25 mouse cellular contexts compared by ENCODE assay signal in the genomic region with DNA sequence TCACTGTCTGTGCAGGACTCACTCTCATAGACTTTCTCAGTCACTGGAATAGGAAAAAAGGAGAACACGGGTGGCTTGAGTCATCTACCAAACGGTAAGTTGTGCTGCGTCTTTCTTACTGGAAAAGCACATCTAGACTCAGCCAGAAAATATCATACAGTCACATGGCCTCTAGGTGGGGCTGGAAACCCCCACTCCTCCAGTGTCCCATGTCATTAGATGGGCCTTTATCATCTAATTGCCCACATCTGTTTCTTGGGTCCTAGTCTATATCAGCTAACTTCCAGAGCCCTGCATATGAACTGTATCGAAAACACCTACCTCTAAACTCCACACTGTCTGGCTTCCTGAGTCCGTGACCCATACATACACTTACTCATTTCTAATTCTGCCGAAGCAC. TPM values are rescaled to one million over a fixed set of nuclear protein-coding genes. Genes with fewer than 3 reads are reported as not detected.
DNase-seq lines count a peak whose midpoint lies in the region; ATAC-seq and TF ChIP-seq lines count a peak whose summit lies in the region.
"Had no signal": no experiment of that assay in that cellular context is flagged by ENCODE, and none has a peak within 500 bp of the region (broad histone marks: within the 10 kb centered on the region; RNA-seq: fewer than 3 reads in every experiment).

No protein-coding gene starts in this region.

- in situ Hi-C loops in CH12.LX (cut with MboI; ENCODE audit: low pct_ligation_motif_present, low pct_unique_long_range_greater_than_20kb, low sequenced_read_pairs), result no loop called here

- H3K4me2 ChIP-seq in forebrain, postnatal 0 days (ENCODE audit: low read depth), result no peak overlapping the region
- H3K4me2 ChIP-seq in forebrain, embryonic 15.5 days (replicated peaks), result no peak overlapping the region
- no peak overlapping the region for H3K4me2 ChIP-seq in liver, postnatal 0 days (ENCODE audit: low read depth, low read length)
- no peak overlapping the region for H3K4me2 ChIP-seq in liver, embryonic 11.5 days
- H3K4me2 ChIP-seq in CH12.LX (ENCODE audit: insufficient read depth, low read depth, poor library complexity, severe bottlenecking), result no peak overlapping the region
- H3K4me2 ChIP-seq: heart, embryonic 15.5 days; hindbrain, embryonic 14.5 days; limb, embryonic 12.5 days; liver, embryonic 13.5 days; neural tube, embryonic 12.5 days had no signal

- H3K27ac ChIP-seq in forebrain, postnatal 0 days (ENCODE audit: low read depth, low read length), result no peak overlapping the region
- no peak overlapping the region for H3K27ac ChIP-seq in forebrain, embryonic 15.5 days (replicated peaks)
- H3K27ac ChIP-seq in liver, postnatal 0 days (ENCODE audit: low read depth), result no peak overlapping the region
- no peak overlapping the region for H3K27ac ChIP-seq in liver, embryonic 11.5 days (ENCODE audit: low read depth, low read length)
- no peak overlapping the region for H3K27ac ChIP-seq in CH12.LX (ENCODE audit: insufficient read depth, low read depth)
- H3K27ac ChIP-seq: heart, embryonic 15.5 days; hindbrain, embryonic 14.5 days; limb, embryonic 12.5 days; liver, embryonic 13.5 days; neural tube, embryonic 12.5 days had no signal

- H3K9ac ChIP-seq in forebrain, postnatal 0 days, result no peak overlapping the region
- H3K9ac ChIP-seq in forebrain, embryonic 15.5 days (replicated peaks), result no peak overlapping the region
- H3K9ac ChIP-seq in liver, postnatal 0 days (replicated peaks), result no peak overlapping the region
- no peak overlapping the region for H3K9ac ChIP-seq in liver, embryonic 11.5 days (ENCODE audit: low read depth, low read length)
- H3K9ac ChIP-seq in CH12.LX (ENCODE audit: insufficient read depth, low read depth), result no peak overlapping the region
- H3K9ac ChIP-seq: heart, embryonic 15.5 days; hindbrain, embryonic 14.5 days; limb, embryonic 12.5 days; liver, embryonic 13.5 days; neural tube, embryonic 12.5 days had no signal

- no peak for TF ChIP-seq EP300 in liver, postnatal 0 days (IDR thresholded peaks at IDR 0.05; ENCODE audit: low read depth)
- TF ChIP-seq EP300 in CH12.LX (IDR thresholded peaks at IDR 0.05; ENCODE audit: low read length), result no peak

- no peak for ATAC-seq in forebrain, postnatal 0 days
- ATAC-seq in forebrain, embryonic 15.5 days (replicated peaks), result no peak
- ATAC-seq in liver, postnatal 0 days, result no peak
- ATAC-seq in liver, embryonic 11.5 days (replicated peaks; ENCODE audit: low FRiP score), result no peak
- ATAC-seq in common myeloid progenitor, adult 5-6 weeks (replicated peaks; ENCODE audit: low read depth, poor library complexity, severe bottlenecking), result 0 out of 2 replicates have a peak, but pooled peaks have one; percentile 32
- ATAC-seq: CD4-positive, CD25-positive, alpha-beta regulatory T cell, adult 4 months; forebrain, embryonic 16.5 days; inflammation-experienced regulatory T-cells, adult 6 months; Patski had no signal

- 85% methylated on average over 6 of the region's 6 CpGs for WGBS in forebrain, postnatal 0 days
- WGBS in forebrain, embryonic 15.5 days, result 88% methylated on average over 6 of the region's 6 CpGs
- WGBS in liver, postnatal 0 days (ENCODE audit: insufficient replicate concordance), result 83% methylated on average over 6 of the region's 6 CpGs
- WGBS in liver, embryonic 11.5 days, result 90% methylated on average over 6 of the region's 6 CpGs

- no peaks in the 10 kb centered on the region for H3K4me1 ChIP-seq in forebrain, postnatal 0 days (ENCODE audit: insufficient read depth)
- no peaks in the 10 kb centered on the region for H3K4me1 ChIP-seq in forebrain, embryonic 15.5 days
- no peaks in the 10 kb centered on the region for H3K4me1 ChIP-seq in liver, postnatal 0 days (ENCODE audit: insufficient read depth)
- no peaks in the 10 kb centered on the region for H3K4me1 ChIP-seq in liver, embryonic 11.5 days (replicated peaks; ENCODE audit: control insufficient read depth, insufficient read depth, low read length)
- H3K4me1 ChIP-seq in CH12.LX (ENCODE audit: control insufficient read depth in 1 of 2, insufficient read depth in 2 of 2), result no peaks in the 10 kb centered on the region
- H3K4me1 ChIP-seq: limb, embryonic 12.5 days; liver, embryonic 13.5 days; neural tube, embryonic 12.5 days had no signal

- H3K4me3 ChIP-seq in forebrain, postnatal 0 days (ENCODE audit: low read depth, low read length), result no peak overlapping the region
- no peak overlapping the region for H3K4me3 ChIP-seq in forebrain, embryonic 15.5 days
- H3K4me3 ChIP-seq in liver, postnatal 0 days (ENCODE audit: low read depth, low read length), result no peak overlapping the region
- H3K4me3 ChIP-seq in liver, embryonic 11.5 days (ENCODE audit: low read depth, low read length), result no peak overlapping the region
- no peak overlapping the region for H3K4me3 ChIP-seq in CH12.LX (replicated peaks in 1 of 3; ENCODE audit: low read depth in 2 of 3, low read length in 2 of 3, poor library complexity in 1 of 3)
- H3K4me3 ChIP-seq: heart, embryonic 15.5 days; limb, embryonic 12.5 days; liver, embryonic 13.5 days; neural tube, embryonic 12.5 days had no signal

- H3K79me2 ChIP-seq in CH12.LX (replicated peaks; ENCODE audit: control insufficient read depth, extremely low read depth, insufficient read depth, poor library complexity, severe bottlenecking), result no peaks in the 10 kb centered on the region

- DNase-seq in forebrain, postnatal 0 days, result no peak
- no peak for DNase-seq in liver, postnatal 0 days
- DNase-seq in liver, embryonic 11.5 days (ENCODE audit: low spot score), result no peak
- no peak for DNase-seq in CH12.LX (ENCODE audit: extremely low read depth)
- no peak for DNase-seq in right cerebral cortex, postnatal 25 days
- DNase-seq: adrenal gland, adult 2 months; cerebellum, adult 11-12 months; cerebellum, postnatal 14 days; embryo, embryonic 11 days; gastrocnemius, postnatal 36 days; heart, postnatal 36 days; kidney, postnatal 4 days; liver, embryonic 13.5 days; midbrain, embryonic 14.5 days; right cerebral cortex, postnatal 4 days had no signal

- dilution Hi-C loops in CH12.LX (cut with MboI; ENCODE audit: extremely low pct_ligation_motif_present, extremely low pct_unique_long_range_greater_than_20kb, low sequenced_read_pairs), result no loop called here

- TF ChIP-seq RAD21 in CH12.LX (IDR thresholded peaks at IDR 0.05; ENCODE audit: low read depth, low read length), result peak; percentile 33

- peaks cover 54% of the 10 kb centered on the region for H3K36me3 ChIP-seq in forebrain, postnatal 0 days (ENCODE audit: insufficient read depth)
- H3K36me3 ChIP-seq in forebrain, embryonic 15.5 days, result peaks cover 42% of the 10 kb centered on the region
- peaks cover 59% of the 10 kb centered on the region for H3K36me3 ChIP-seq in liver, postnatal 0 days (replicated peaks; ENCODE audit: insufficient read depth, low read length)
- H3K36me3 ChIP-seq in liver, embryonic 11.5 days (ENCODE audit: control insufficient read depth, insufficient read depth, low read length), result peaks cover 46% of the 10 kb centered on the region
- H3K36me3 ChIP-seq in CH12.LX (replicated peaks in 1 of 2; ENCODE audit: control insufficient read depth in 1 of 2, insufficient read depth in 1 of 2, low read length in 1 of 2), result peaks cover 66 to 97% of the 10 kb centered on the region in 2 experiments

- H3K9me3 ChIP-seq in forebrain, postnatal 0 days (ENCODE audit: low read length), result no peaks in the 10 kb centered on the region
- no peaks in the 10 kb centered on the region; the same call in 1 of the 2 replicates for H3K9me3 ChIP-seq in forebrain, embryonic 15.5 days
- no peaks in the 10 kb centered on the region for H3K9me3 ChIP-seq in liver, postnatal 0 days (ENCODE audit: low read length)
- no peaks in the 10 kb centered on the region for H3K9me3 ChIP-seq in liver, embryonic 11.5 days (ENCODE audit: control insufficient read depth, low read length)
- peaks cover under 1% of the 10 kb centered on the region for H3K9me3 ChIP-seq in CH12.LX (replicated peaks; ENCODE audit: low read length)
- H3K9me3 ChIP-seq: heart, embryonic 15.5 days; limb, embryonic 12.5 days; liver, embryonic 13.5 days; neural tube, embryonic 12.5 days had no signal

- H3K27me3 ChIP-seq in forebrain, postnatal 0 days (ENCODE audit: insufficient read depth, low read length), result no peaks in the 10 kb centered on the region
- no peaks in the 10 kb centered on the region for H3K27me3 ChIP-seq in forebrain, embryonic 15.5 days
- no peaks in the 10 kb centered on the region for H3K27me3 ChIP-seq in liver, postnatal 0 days (ENCODE audit: insufficient read depth, low read length)
- H3K27me3 ChIP-seq in liver, embryonic 11.5 days (replicated peaks; ENCODE audit: control insufficient read depth, insufficient read depth, low read length), result no peaks in the 10 kb centered on the region
- no peaks in the 10 kb centered on the region for H3K27me3 ChIP-seq in CH12.LX (replicated peaks)
- H3K27me3 ChIP-seq: heart, embryonic 15.5 days; limb, embryonic 12.5 days; liver, embryonic 13.5 days; neural tube, embryonic 12.5 days; Patski had no signal

- no peak for TF ChIP-seq POLR2A in CH12.LX (IDR thresholded peaks at IDR 0.05; ENCODE audit: low read depth, low read length)

- TF ChIP-seq CTCF in forebrain, postnatal 0 days (IDR thresholded peaks at IDR 0.05; ENCODE audit: low read depth), result peak; percentile 19; the same call in 1 of the 2 replicates
- TF ChIP-seq CTCF in liver, postnatal 0 days (IDR thresholded peaks at IDR 0.05; ENCODE audit: low read depth), result peak; percentile 22; the same call in 1 of the 2 replicates
- peak in 1 of 2 experiments; percentile 52; a peak in 2 of 4 replicates for TF ChIP-seq CTCF in CH12.LX (conservative IDR thresholded peaks at IDR 0.05 in 1 of 2, IDR thresholded peaks at IDR 0.05 in 1 of 2; ENCODE audit: low read depth in 2 of 2, low read length in 2 of 2)

TF ChIP-seq in CH12.LX, 34 proteins besides CTCF, POLR2A, EP300 and RAD21:
- no peak for TF ChIP-seq HCFC1 (IDR thresholded peaks at IDR 0.05; ENCODE audit: low read depth, low read length)
- TF ChIP-seq SMC3 (IDR thresholded peaks at IDR 0.05; ENCODE audit: low read depth, low read length), result peak; percentile 34
- no peak for TF ChIP-seq MEF2A (IDR thresholded peaks at IDR 0.05; ENCODE audit: borderline replicate concordance, low read depth, low read length)
- no peak for TF ChIP-seq BHLHE40 (IDR thresholded peaks at IDR 0.05; ENCODE audit: low read depth, low read length)
- no peak for TF ChIP-seq SIN3A (IDR thresholded peaks at IDR 0.05; ENCODE audit: low read length)

RNA-seq across cellular contexts. Expression of gene Pold3, which starts 37.6 kb away (rescaled TPM):
- total RNA-seq in forebrain, postnatal 0 days (2014; rRNA removed), result 38.9 and 48.7 TPM in 2 replicates
- polyA plus RNA-seq in forebrain, postnatal 0 days (2015; fragmentation: Nextera tagmentation; extraction: Ambion mirVana), result 31.7 and 40.1 TPM in 2 replicates
- polyA plus RNA-seq in forebrain, embryonic 15.5 days (2015; fragmentation: Nextera tagmentation; extraction: Ambion mirVana), result 54.5 and 54.9 TPM in 2 replicates
- polyA plus RNA-seq in liver, postnatal 0 days (2015; fragmentation: Nextera tagmentation; extraction: Ambion mirVana), result 17.2 and 21.8 TPM in 2 replicates
- polyA plus RNA-seq in liver, embryonic 11.5 days (2014; fragmentation: Nextera tagmentation; extraction: Ambion mirVana), result 94.5 and 95.4 TPM in 2 replicates
- total RNA-seq in CH12.LX (2012; rRNA removed) (59.5 and 61.0 TPM in 2 replicates), CH12.LX (2014; rRNA removed) (88.0 and 94.3 TPM in 2 replicates)
- 120 and 121 TPM in 2 replicates for polyA plus RNA-seq in CH12.LX (2012; ENCODE audit: insufficient read length, low read depth)
- 99.4 and 138 TPM in 2 replicates for total RNA-seq in common myeloid progenitor, adult 5-6 weeks (2017)
